Mouse (Mus musculus): ENCODE results near the gene Ankfy1.

- TF ChIP-seq CTCF (conservative IDR thresholded peaks at IDR 0.05; ENCODE audit: low read length) (no peak), NANOG (IDR thresholded peaks at IDR 0.05; ENCODE audit: borderline replicate concordance, low read length) (no peak)
These were observed 123.9 kb downstream of the Ankfy1 start for GRCm38 (mm10) chr11:72813687-72814086.
